Mouse (Mus musculus): Measurements from ENCODE around the gene Nkx6-2. TPM values are rescaled to one million over a fixed set of nuclear protein-coding genes. Genes with fewer than 3 reads are reported as not detected.

Nkx6-2 gene
- total and polyA plus RNA-seq, 3 experiments = 0.18 to 0.23 TPM; not detected in 1

- 71% methylated on average over 6 of the region's 6 CpGs for WGBS
- no peaks in the 10 kb centered on the region for H3K79me2 ChIP-seq (replicated peaks; ENCODE audit: control insufficient read depth, insufficient read depth, low read length)
- H3K27ac ChIP-seq = no peak overlapping the region
- no peak overlapping the region for H3K4me3 ChIP-seq
- no peaks in the 10 kb centered on the region for H3K27me3 ChIP-seq (ENCODE audit: control insufficient read depth, insufficient read depth, low read length)
- no peak for DNase-seq
- no peak for TF ChIP-seq POLR2A (IDR thresholded peaks at IDR 0.05; ENCODE audit: insufficient read depth, low read depth, low read length)
- no peak for TF ChIP-seq CTCF (IDR thresholded peaks at IDR 0.05)
- TF ChIP-seq EP300 (IDR thresholded peaks at IDR 0.05; ENCODE audit: insufficient read depth, low read depth, low read length) = no peak
- no peaks in the 10 kb centered on the region for H3K4me1 ChIP-seq (ENCODE audit: control insufficient read depth, insufficient read depth, low read length)
- intact Hi-C loops (cut with DNase I) = no loop called here
- no peak overlapping the region for H3K9ac ChIP-seq (ENCODE audit: low read depth, low read length)
- no peaks in the 10 kb centered on the region for H3K36me3 ChIP-seq (ENCODE audit: control insufficient read depth, insufficient read depth, low read length)
Observed at GRCm38 (mm10) chr7:139595311-139595710, 12.7 kb upstream of the Nkx6-2 start.

DNA sequence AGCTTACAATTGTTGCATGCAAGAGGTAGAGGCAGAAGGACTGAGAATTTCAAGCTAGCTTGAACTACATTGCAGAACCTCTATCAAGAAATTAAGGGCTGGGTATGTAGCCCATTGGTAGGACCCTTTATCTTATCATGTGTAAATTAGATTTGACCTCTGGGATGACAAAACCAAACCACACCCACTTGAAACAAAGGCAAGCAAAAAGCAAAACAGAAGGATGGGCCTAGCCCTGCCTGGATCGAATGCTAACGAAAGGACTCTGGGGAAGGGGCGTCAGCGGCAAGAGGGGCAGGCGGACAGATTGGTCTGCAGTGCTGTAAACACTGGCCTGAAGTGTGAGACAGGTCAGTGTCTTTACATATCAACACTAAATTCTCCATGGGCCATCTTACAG, 8.7 kb upstream of the Nkx6-2 start:
- H3K27me3 ChIP-seq (ENCODE audit: control insufficient read depth, insufficient read depth, low read length) = no peaks in the 10 kb centered on the region
- no peak for DNase-seq
- no peak overlapping the region for H3K27ac ChIP-seq
- no peaks in the 10 kb centered on the region for H3K36me3 ChIP-seq (ENCODE audit: control insufficient read depth, insufficient read depth, low read length)
- TF ChIP-seq EP300 (IDR thresholded peaks at IDR 0.05; ENCODE audit: insufficient read depth, low read depth, low read length) (no peak), CTCF (IDR thresholded peaks at IDR 0.05) (no peak), POLR2A (IDR thresholded peaks at IDR 0.05; ENCODE audit: insufficient read depth, low read depth, low read length) (no peak)
- H3K9ac ChIP-seq (ENCODE audit: low read depth, low read length) = no peak overlapping the region
- H3K79me2 ChIP-seq (replicated peaks; ENCODE audit: control insufficient read depth, insufficient read depth, low read length) = no peaks in the 10 kb centered on the region
- H3K4me3 ChIP-seq = no peak overlapping the region
- no peaks in the 10 kb centered on the region for H3K4me1 ChIP-seq (ENCODE audit: control insufficient read depth, insufficient read depth, low read length)
- 67% methylated on average over 5 of the region's 5 CpGs for WGBS
- intact Hi-C loops (cut with DNase I) = no loop called here

GRCm38 (mm10) chr7:139590302-139590701, 7.7 kb upstream of the Nkx6-2 start:
- WGBS = 30% methylated on average over 3 of the region's 3 CpGs
- no peak overlapping the region for H3K27ac ChIP-seq
- H3K36me3 ChIP-seq (ENCODE audit: control insufficient read depth, insufficient read depth, low read length) = no peaks in the 10 kb centered on the region
- H3K79me2 ChIP-seq (replicated peaks; ENCODE audit: control insufficient read depth, insufficient read depth, low read length) = no peaks in the 10 kb centered on the region
- H3K4me1 ChIP-seq (ENCODE audit: control insufficient read depth, insufficient read depth, low read length) = no peaks in the 10 kb centered on the region
- H3K4me3 ChIP-seq = no peak overlapping the region
- intact Hi-C loops (cut with DNase I) = no loop called here
- TF ChIP-seq POLR2A (IDR thresholded peaks at IDR 0.05; ENCODE audit: insufficient read depth, low read depth, low read length) = no peak
- no peak for TF ChIP-seq EP300 (IDR thresholded peaks at IDR 0.05; ENCODE audit: insufficient read depth, low read depth, low read length)
- TF ChIP-seq CTCF (IDR thresholded peaks at IDR 0.05) = peak; percentile 77
- DNase-seq = no peak
- no peak overlapping the region for H3K9ac ChIP-seq (ENCODE audit: low read depth, low read length)
- H3K27me3 ChIP-seq (ENCODE audit: control insufficient read depth, insufficient read depth, low read length) = peaks cover 5% of the 10 kb centered on the region; the same call in 1 of the 2 replicates

DNA sequence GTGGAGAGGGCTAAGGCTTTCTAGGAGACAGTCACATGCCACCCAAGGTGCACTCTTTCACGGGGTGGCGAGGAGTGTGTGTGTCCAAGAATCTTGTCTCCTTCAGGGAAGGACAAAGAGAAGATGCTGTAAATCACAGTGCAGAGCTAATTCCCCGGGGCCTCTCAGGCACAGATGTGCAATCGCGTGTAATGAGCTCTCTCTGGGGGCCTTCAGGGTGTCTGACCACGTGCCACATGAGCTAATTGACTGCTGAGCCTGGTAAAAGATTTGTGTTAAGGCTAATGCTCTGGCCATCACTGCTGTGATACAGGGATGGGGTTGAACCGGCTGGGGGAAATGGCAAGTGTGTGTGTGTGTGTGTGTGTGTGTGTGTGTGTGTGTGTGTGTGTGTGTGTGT, 5.3 kb upstream of the Nkx6-2 start:
- no peak overlapping the region for H3K9ac ChIP-seq (ENCODE audit: low read depth, low read length)
- no peaks in the 10 kb centered on the region for H3K4me1 ChIP-seq (ENCODE audit: control insufficient read depth, insufficient read depth, low read length)
- intact Hi-C loops (cut with DNase I) = no loop called here
- no peaks in the 10 kb centered on the region for H3K79me2 ChIP-seq (replicated peaks; ENCODE audit: control insufficient read depth, insufficient read depth, low read length)
- TF ChIP-seq EP300 (IDR thresholded peaks at IDR 0.05; ENCODE audit: insufficient read depth, low read depth, low read length) = no peak
- no peak for TF ChIP-seq CTCF (IDR thresholded peaks at IDR 0.05)
- TF ChIP-seq POLR2A (IDR thresholded peaks at IDR 0.05; ENCODE audit: insufficient read depth, low read depth, low read length) = no peak
- DNase-seq = no peak
- H3K4me3 ChIP-seq = no peak overlapping the region
- WGBS = 49% methylated on average over 7 of the region's 7 CpGs
- no peaks in the 10 kb centered on the region for H3K36me3 ChIP-seq (ENCODE audit: control insufficient read depth, insufficient read depth, low read length)
- H3K27me3 ChIP-seq (ENCODE audit: control insufficient read depth, insufficient read depth, low read length) = peaks cover 12% of the 10 kb centered on the region; the same call in 1 of the 2 replicates
- no peak overlapping the region for H3K27ac ChIP-seq

DNA sequence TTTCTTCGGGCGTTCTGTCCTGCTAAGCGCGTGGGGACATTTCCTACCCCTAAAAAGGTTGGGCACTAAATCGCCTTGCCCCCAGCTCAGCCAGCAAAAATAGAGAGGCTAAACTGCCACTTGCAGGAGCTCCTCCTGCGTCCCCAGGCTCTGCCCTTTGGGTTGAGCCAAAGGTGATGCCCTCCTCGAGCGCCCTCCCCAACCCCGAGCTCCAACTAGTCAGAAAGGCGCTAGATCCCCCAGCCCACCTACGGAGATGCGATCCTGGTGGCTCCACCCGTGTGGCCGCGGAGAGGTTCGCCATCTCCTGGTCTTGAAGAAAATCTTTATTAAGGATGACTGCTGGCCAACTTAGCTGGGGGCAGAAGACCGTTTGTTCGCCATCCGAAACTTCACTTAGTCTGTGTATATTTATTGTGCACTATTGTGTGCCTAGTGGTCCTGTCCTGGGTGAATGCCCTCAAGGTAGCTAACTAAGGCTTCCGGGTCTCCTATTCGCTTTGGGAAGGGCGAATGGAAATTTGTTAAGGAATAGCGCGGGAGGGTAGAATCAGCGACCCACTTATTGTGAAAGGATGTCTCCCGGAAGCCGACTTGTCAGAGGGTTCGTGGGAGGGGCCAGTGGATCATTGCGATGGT, 2.7 kb upstream of the Nkx6-2 start:
- H3K27me3 ChIP-seq (ENCODE audit: control insufficient read depth, insufficient read depth, low read length) = peaks cover 29% of the 10 kb centered on the region
- TF ChIP-seq POLR2A (IDR thresholded peaks at IDR 0.05; ENCODE audit: insufficient read depth, low read depth, low read length) (no peak), CTCF (IDR thresholded peaks at IDR 0.05) (no peak), EP300 (IDR thresholded peaks at IDR 0.05; ENCODE audit: insufficient read depth, low read depth, low read length) (no peak)
- H3K27ac ChIP-seq = no peak overlapping the region
- no peak overlapping the region for H3K9ac ChIP-seq (ENCODE audit: low read depth, low read length)
- no peaks in the 10 kb centered on the region; the same call in 1 of the 2 replicates for H3K4me1 ChIP-seq (ENCODE audit: control insufficient read depth, insufficient read depth, low read length)
- 5% methylated on average over 29 of the region's 29 CpGs for WGBS
- intact Hi-C loops (cut with DNase I) = no loop called here
- no peaks in the 10 kb centered on the region for H3K36me3 ChIP-seq (ENCODE audit: control insufficient read depth, insufficient read depth, low read length)
- H3K4me3 ChIP-seq = no peak overlapping the region
- H3K79me2 ChIP-seq (replicated peaks; ENCODE audit: control insufficient read depth, insufficient read depth, low read length) = no peaks in the 10 kb centered on the region
- DNase-seq = no peak
